Mouse (Mus musculus): ENCODE data around the gene C1qtnf9. TPM values are rescaled to one million over a fixed set of nuclear protein-coding genes. Genes with fewer than 3 reads are reported as not detected.
A peak's percentile ranks its signal among the peaks of the same experiment; 100 is the strongest.

Gene C1qtnf9
- polyA plus RNA-seq, 1 experiment from 2014 or later, result 0.45 TPM

DNA sequence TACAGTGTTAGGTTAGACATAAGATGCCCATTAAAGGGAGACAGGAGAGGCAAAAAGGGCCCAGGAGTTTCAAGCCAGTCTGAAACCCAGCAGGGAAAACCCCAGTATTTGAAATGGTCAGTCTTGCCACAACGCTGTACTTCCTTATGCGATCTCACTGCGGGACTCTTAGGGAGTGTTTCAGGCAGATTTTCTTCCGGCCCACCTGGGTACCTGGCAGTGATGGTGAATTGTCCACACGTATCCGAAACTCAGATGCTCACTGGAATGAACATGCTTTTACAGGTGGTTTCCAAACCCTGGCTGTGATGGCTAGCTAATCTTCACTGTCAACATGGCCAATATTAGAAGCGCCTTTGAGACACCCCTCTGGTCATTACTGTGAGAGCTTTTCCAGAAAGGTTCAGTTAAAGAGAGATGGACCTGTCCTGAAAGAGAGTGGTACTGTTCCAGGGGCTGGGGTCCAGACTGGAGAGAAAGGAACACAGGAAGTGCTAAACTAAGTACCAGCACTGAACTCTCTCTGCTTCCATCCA lies 14.3 kb downstream of the C1qtnf9 start:
- ATAC-seq, result no peak
- H3K4me3 ChIP-seq (ENCODE audit: low read depth, low read length), result no peak overlapping the region
- H3K27me3 ChIP-seq (replicated peaks; ENCODE audit: insufficient read depth, low read length), result no peaks in the 10 kb centered on the region
- H3K4me1 ChIP-seq (ENCODE audit: insufficient read depth, low read depth, low read length), result peaks cover 3% of the 10 kb centered on the region; the same call in 1 of the 2 replicates
- DNase-seq (ENCODE audit: low spot score), result no peak
- no peaks in the 10 kb centered on the region for H3K36me3 ChIP-seq (ENCODE audit: insufficient read depth, low read length)
- no peak overlapping the region for H3K4me2 ChIP-seq (replicated peaks; ENCODE audit: low read depth, low read length)
- 40% methylated on average over 7 of the region's 7 CpGs for WGBS
- TF ChIP-seq EP300 (IDR thresholded peaks at IDR 0.05) (no peak), CTCF (IDR thresholded peaks at IDR 0.05) (no peak)
- H3K27ac ChIP-seq (ENCODE audit: low read length), result no peak overlapping the region
- no peak overlapping the region for H3K9ac ChIP-seq (replicated peaks; ENCODE audit: low read depth)
- H3K9me3 ChIP-seq (ENCODE audit: low read length), result no peaks in the 10 kb centered on the region

DNA sequence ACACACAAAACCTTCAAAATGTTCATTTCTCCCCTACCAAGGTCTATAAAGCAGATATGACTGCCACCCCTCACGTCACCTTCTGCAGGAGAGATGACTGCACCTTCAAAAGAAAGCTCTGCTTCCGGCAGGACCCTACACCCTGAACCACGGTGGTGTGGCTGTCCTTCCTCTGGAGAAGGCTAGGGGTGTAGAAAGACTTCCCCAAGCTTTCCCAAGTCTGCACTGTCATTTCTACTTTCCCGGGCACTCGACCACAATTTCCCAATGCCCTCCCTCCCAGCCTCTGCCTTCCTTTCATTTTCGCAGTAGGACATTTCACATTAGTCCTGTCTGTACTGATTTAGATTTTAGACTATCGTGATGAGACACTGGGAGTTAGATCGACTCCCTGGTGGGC lies 15.3 kb downstream of the C1qtnf9 start:
- Histone ChIP-seq H3K27me3 (replicated peaks; ENCODE audit: insufficient read depth, low read length) (no peaks in the 10 kb centered on the region), H3K9me3 (ENCODE audit: low read length) (no peaks in the 10 kb centered on the region), H3K4me2 (replicated peaks; ENCODE audit: low read depth, low read length) (no peak overlapping the region), H3K9ac (replicated peaks; ENCODE audit: low read depth) (no peak overlapping the region), H3K27ac (ENCODE audit: low read length) (no peak overlapping the region), H3K36me3 (ENCODE audit: insufficient read depth, low read length) (no peaks in the 10 kb centered on the region), H3K4me1 (ENCODE audit: insufficient read depth, low read depth, low read length) (peaks cover 3% of the 10 kb centered on the region; the same call in 1 of the 2 replicates), H3K4me3 (ENCODE audit: low read depth, low read length) (no peak overlapping the region)
- DNase-seq (ENCODE audit: low spot score) (peak; percentile 63), ATAC-seq (no peak)
- TF ChIP-seq EP300 (IDR thresholded peaks at IDR 0.05) (no peak), CTCF (IDR thresholded peaks at IDR 0.05) (no peak)
- whole genome bisulfite sequencing, result 47% methylated on average over 8 of the region's 8 CpGs

DNA sequence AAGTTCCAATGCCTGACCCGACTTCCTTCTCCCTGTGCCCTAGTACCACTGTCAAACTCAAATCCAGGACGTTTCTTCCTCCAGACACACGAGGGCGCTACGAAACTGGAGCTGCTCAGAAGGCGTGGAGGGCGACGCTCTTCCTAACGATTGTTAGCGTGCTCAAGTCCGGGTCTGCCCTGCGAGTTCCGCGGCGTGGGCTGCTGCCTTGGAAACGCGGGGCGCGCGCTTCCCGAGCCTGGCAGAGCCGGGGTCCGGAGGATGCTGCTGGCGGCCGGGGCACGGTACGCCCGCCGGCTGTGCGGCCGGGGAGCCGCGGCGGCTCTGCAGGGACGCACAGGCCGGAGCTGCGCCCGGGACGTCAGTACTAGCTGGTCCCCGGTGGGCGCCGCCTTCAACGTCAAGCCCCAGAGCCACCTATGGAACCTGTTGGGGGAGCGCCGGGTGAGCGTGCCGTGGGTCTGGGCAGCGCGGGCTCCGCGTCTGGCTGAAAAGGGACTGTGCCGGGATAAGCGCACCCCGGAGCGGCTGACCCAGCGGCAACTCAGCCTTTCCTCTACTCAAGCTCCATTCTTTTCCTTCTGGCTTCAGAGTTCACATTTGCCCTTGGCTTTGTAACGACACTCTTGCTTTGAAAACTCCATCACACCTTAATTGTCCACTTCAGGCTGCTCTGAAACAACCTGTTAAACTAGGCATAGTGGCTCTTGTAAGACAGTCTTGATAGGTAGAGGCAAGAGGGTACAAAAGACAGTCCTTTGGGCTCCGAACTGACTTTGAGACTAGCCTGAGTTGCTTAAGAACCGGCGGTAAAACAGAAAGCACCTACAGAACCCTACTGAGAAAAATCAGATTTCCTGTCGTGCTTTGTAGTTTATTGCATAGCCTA lies 16.7 kb downstream of the C1qtnf9 start, which contains the start of gene Mipep:
TSS of gene Mipep (plus strand) at position 147 of the 889 bp plus-strand sequence.
- Histone ChIP-seq H3K4me3 (ENCODE audit: low read depth, low read length) (peak within 1 kb of the TSS; percentile 67), H3K27ac (ENCODE audit: low read length) (no peak within 1 kb of the TSS), H3K27me3 (replicated peaks; ENCODE audit: insufficient read depth, low read length) (no peaks in the 10 kb centered on the region), H3K36me3 (ENCODE audit: insufficient read depth, low read length) (no peaks in the 10 kb centered on the region), H3K4me2 (replicated peaks; ENCODE audit: low read depth, low read length) (peak within 1 kb of the TSS; percentile 86), H3K4me1 (ENCODE audit: insufficient read depth, low read depth, low read length) (peaks cover 3% of the 10 kb centered on the region; the same call in 1 of the 2 replicates), H3K9ac (replicated peaks; ENCODE audit: low read depth) (peak within 1 kb of the TSS; percentile 54), H3K9me3 (ENCODE audit: low read length) (no peaks in the 10 kb centered on the region)
- peak; percentile 95 for ATAC-seq
- TF ChIP-seq EP300 (IDR thresholded peaks at IDR 0.05), result no peak
- TF ChIP-seq CTCF (IDR thresholded peaks at IDR 0.05), result peak; percentile 96
- WGBS, result under 1% methylated on average over 61 of the region's 61 CpGs
- DNase-seq (ENCODE audit: low spot score), result peak; percentile 95

DNA sequence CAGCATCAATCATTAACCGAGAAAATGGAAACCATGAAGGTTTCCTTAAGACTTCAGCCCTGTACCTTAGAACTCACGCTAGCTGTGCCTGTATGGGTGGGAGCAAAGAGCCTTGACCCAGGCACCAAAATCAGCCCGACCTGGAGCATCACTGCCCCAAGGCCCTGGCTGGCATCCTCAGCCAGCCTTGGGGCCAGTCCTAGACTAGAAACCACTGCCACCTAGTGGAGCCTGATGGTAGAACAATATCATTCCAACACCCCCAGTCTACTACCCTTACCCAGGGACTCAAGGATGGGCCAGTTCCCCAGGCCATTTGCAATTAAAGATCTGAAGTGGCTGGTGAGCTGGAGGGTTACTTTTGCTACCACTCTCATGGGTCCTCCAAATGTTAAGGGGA lies 22.2 kb downstream of the C1qtnf9 start:
- H3K4me1 ChIP-seq (ENCODE audit: insufficient read depth, low read depth, low read length), result peaks cover 2% of the 10 kb centered on the region; the same call in 1 of the 2 replicates
- peak; percentile 56; the same call in 1 of the 2 replicates for ATAC-seq
- no peak overlapping the region for H3K9ac ChIP-seq (replicated peaks; ENCODE audit: low read depth)
- no peaks in the 10 kb centered on the region for H3K36me3 ChIP-seq (ENCODE audit: insufficient read depth, low read length)
- no peak overlapping the region for H3K27ac ChIP-seq (ENCODE audit: low read length)
- H3K4me3 ChIP-seq (ENCODE audit: low read depth, low read length), result no peak overlapping the region
- no peak for TF ChIP-seq EP300 (IDR thresholded peaks at IDR 0.05)
- TF ChIP-seq CTCF (IDR thresholded peaks at IDR 0.05), result peak; percentile 76
- H3K27me3 ChIP-seq (replicated peaks; ENCODE audit: insufficient read depth, low read length), result no peaks in the 10 kb centered on the region
- H3K4me2 ChIP-seq (replicated peaks; ENCODE audit: low read depth, low read length), result no peak overlapping the region
- peak; percentile 62 for DNase-seq (ENCODE audit: low spot score)
- WGBS, result 29% methylated on average over 3 of the region's 3 CpGs
- no peaks in the 10 kb centered on the region for H3K9me3 ChIP-seq (ENCODE audit: low read length)

DNA sequence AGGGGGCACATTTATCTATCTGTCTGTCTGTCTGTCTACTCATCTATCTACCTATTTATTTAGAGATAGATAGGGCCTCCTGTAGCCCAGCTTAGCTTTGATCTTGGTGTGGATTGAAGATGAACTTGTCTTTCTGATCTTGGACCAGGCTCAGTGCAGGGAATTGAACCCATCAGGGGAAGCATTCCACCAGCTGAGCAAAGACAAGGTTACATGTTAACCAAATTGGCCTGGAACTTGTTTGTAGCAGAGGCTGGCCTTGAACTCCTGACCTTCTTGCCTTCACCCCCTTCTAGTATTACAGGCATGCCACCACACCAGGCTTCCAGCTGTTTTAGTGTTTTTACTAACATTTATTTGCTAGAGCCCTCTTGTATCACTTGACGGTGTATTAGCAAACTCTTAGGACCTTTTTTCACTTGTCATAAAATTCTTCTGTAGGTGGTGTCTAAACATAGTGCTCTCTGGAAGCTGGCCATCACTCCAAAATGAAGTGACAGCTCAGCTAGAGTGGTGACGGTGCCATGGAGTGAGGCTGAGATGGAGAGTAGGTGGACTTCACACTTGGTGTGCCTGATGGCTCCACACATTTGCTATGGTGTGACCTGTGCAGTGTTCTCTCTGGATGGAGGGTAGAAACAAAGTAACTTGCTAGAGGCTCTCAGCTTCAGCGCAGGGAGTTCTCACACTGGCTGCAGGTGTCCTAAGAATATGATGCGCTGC lies 28.8 kb downstream of the C1qtnf9 start:
- H3K27me3 ChIP-seq (replicated peaks; ENCODE audit: insufficient read depth, low read length), result no peaks in the 10 kb centered on the region
- H3K36me3 ChIP-seq (ENCODE audit: insufficient read depth, low read length), result no peaks in the 10 kb centered on the region
- H3K9ac ChIP-seq (replicated peaks; ENCODE audit: low read depth), result no peak overlapping the region
- WGBS, result 80% methylated on average over 4 of the region's 4 CpGs
- no peak overlapping the region for H3K27ac ChIP-seq (ENCODE audit: low read length)
- TF ChIP-seq CTCF (IDR thresholded peaks at IDR 0.05), result no peak
- no peak for TF ChIP-seq EP300 (IDR thresholded peaks at IDR 0.05)
- no peaks in the 10 kb centered on the region for H3K9me3 ChIP-seq (ENCODE audit: low read length)
- no peak for ATAC-seq
- H3K4me1 ChIP-seq (ENCODE audit: insufficient read depth, low read depth, low read length), result no peaks in the 10 kb centered on the region
- no peak for DNase-seq (ENCODE audit: low spot score)
- H3K4me2 ChIP-seq (replicated peaks; ENCODE audit: low read depth, low read length), result no peak overlapping the region
- no peak overlapping the region for H3K4me3 ChIP-seq (ENCODE audit: low read depth, low read length)

DNA sequence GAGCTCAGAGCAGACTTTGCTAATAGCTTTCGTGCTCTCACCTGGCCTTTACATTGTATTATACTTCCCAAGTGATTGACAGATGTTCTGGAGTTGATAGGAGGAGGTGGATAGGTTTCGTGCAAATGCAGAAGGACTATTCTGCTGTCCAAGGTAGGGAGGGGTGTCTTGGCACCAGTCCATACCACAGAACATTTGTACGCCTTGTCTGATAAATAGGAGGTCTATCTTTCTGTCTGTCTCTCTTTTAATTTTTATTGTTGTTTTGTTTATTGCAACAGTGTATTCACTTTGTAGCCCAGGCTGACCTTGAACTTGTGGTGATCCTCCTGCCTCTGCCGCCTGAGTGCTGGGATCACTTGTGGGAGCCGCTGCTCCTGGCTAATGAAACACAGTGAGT lies 29.7 kb downstream of the C1qtnf9 start:
- no peak for TF ChIP-seq EP300 (IDR thresholded peaks at IDR 0.05)
- no peak for TF ChIP-seq CTCF (IDR thresholded peaks at IDR 0.05)
- 89% methylated on average over 5 of the region's 5 CpGs for WGBS
- ATAC-seq (no peak), DNase-seq (ENCODE audit: low spot score) (no peak)
- Histone ChIP-seq H3K9me3 (ENCODE audit: low read length) (no peaks in the 10 kb centered on the region), H3K4me2 (replicated peaks; ENCODE audit: low read depth, low read length) (no peak overlapping the region), H3K36me3 (ENCODE audit: insufficient read depth, low read length) (no peaks in the 10 kb centered on the region), H3K4me1 (ENCODE audit: insufficient read depth, low read depth, low read length) (no peaks in the 10 kb centered on the region), H3K4me3 (ENCODE audit: low read depth, low read length) (no peak overlapping the region), H3K9ac (replicated peaks; ENCODE audit: low read depth) (no peak overlapping the region), H3K27me3 (replicated peaks; ENCODE audit: insufficient read depth, low read length) (no peaks in the 10 kb centered on the region), H3K27ac (ENCODE audit: low read length) (no peak overlapping the region)

Measured in lung, postnatal 0 days (tissue).